Mouse (Mus musculus): ENCODE results near the gene Ncbp2.

The Ncbp2 gene

GRCm38 (mm10) chr16:32009913-32010312 lies 61.6 kb downstream of the Ncbp2 start:
- no peak for DNase-seq (ENCODE audit: low spot score in 2 of 2)

- DNase-seq (ENCODE audit: low spot score in 2 of 2), result no peak
Observed at GRCm38 (mm10) chr16:32010330-32010729, 62.0 kb downstream of the Ncbp2 start.
